Mouse (Mus musculus): Measurements from ENCODE around the gene Krt86.

DNA sequence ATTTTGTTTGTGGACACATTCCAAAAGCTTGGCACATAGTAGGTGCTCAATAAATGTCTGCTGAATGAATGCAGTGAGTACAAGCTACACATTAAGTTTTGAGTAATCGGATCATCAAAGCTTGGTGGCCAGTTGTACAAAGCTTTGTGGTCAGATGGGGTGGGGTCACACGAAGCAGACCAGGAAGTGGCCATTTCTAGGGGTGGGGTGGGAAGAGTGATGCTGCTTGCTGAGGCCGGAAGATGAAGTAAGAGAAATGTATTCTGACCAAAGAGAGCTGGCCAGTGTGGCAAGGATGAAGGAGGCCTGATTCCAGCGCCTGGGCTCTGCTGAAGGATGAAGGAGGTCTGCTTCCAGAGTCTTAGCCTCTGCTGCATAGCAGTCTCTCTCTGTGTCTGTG, 4.2 kb upstream of the Krt86 start:
- no peak for TF ChIP-seq CTCF (IDR thresholded peaks at IDR 0.05; ENCODE audit: borderline replicate concordance, insufficient read depth, low read depth, low read length)
- no peak for TF ChIP-seq POLR2A (IDR thresholded peaks at IDR 0.05; ENCODE audit: borderline replicate concordance, insufficient read depth, low read length)
